Mouse (Mus musculus) duodenum, adult 2 months (tissue): ENCODE measurements around the gene Arsk. TPM values are rescaled to one million over a fixed set of nuclear protein-coding genes. Genes with fewer than 3 reads are reported as not detected.

Source experiments
- polyA plus RNA-seq: library from polyadenylated mRNA; depleted of rRNA; stranded (reverse); fragments of >200 nt; gene quantifications from 2 replicates; pipeline ENCODE4 v1.2.3, GENCODE M21; 2012; ENCODE audit warnings: low replicate concordance; rRNA removed

Gene Arsk
- polyA plus RNA-seq = 0.76 and 1.5 TPM in 2 replicates

GRCm38 (mm10) chr13:76098493-76099303 lies at the start of gene Arsk, which contains the start of gene Ttc37:
Gene Arsk, minus strand, starts transcription at chr13:76098660.
Gene Ttc37, plus strand, starts transcription at chr13:76098734.

DNA sequence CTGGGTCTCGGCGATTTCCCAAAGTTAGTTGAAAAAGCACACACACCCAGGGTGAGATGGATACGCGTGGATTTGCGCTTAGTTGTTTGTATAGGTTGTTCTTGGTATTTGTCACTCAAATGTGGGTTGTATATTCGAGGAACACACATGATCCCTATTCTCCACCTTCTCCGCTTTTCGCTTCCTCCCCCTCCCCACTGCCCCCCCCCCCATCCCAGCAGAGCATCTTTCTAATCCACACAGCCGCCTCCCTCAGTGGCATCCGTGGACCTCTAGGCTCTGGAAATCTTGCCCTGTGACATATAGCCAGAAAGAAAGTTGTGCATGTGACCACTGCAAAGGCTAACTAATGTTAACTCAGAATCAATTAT lies 41.6 kb downstream of the Arsk start, which contains the start of gene Gpr150:
Gene Gpr150, minus strand, starts transcription at position 101 of the 371 bp plus-strand sequence.

DNA sequence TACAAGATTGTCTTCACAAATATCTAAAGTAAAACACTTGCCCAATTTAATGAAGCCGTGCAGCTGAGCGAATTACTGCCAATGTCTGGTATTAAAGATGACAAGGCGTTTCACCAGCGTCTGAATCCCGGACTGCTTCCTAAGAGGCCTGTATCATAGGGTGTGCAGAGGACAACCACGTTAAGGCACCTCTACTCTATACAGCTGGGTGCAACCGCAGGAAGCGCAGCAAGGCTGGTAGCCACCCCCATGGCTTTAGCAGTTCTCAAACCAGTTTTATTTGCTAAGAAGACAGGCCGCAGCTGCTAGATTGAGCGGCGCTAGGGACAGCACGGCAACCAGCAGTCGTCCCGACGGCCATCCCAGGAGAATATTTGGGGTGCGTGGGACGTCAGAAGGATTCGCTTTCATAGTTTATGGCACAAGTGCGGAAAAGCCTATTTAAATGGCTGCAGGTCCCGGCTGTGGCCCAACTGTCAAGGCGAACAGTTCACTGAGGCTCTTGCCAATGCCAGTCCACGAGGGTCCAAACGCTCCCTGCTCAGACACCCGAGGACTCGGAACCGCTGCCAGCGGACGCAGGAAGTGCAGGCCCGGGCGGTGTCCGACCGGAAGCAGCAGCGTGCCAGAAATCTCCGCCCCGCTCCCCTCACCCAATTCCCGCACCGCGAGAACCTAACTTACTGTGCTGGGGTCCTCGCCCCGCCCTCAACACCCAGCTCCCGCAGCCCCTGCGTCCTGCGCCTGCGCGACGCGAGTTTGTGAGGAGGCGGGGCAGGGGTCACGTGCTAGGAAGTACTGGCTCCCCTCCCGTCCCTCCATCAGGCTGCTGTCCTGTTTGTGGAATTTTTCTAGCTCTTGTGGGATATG lies 80.3 kb downstream of the Arsk start, which contains the start of gene Rfesd:
Gene Rfesd, minus strand, starts transcription at position 746 of the 870 bp plus-strand sequence.

Other genes starting within 250 kb of the Arsk start
- 4.6 and 8.1 TPM in 2 replicates for gene Rhobtb3, start 154.7 kb downstream of the Arsk start, polyA plus RNA-seq
- not detected in 2 replicates for gene Spata9, start 131.5 kb downstream of the Arsk start, polyA plus RNA-seq
- 2.1 and 2.4 TPM in 2 replicates for gene Rfesd, start 79.9 kb downstream of the Arsk start, polyA plus RNA-seq
- 0.11 TPM in 1 of 2 replicates, not detected in the other for gene Gpr150, start 41.7 kb downstream of the Arsk start, polyA plus RNA-seq
- 2.6 and 5.2 TPM in 2 replicates for gene Ttc37, start 74 bp upstream of the Arsk start, polyA plus RNA-seq
- gene Fam81b, start 206.4 kb upstream of the Arsk start, polyA plus RNA-seq = not detected in 2 replicates